Mouse (Mus musculus) neural tube, embryonic 14.5 days (tissue): ENCODE data around the gene Bcl2l11. TPM values are rescaled to one million over a fixed set of nuclear protein-coding genes. Genes with fewer than 3 reads are reported as not detected.

Experiments used
- ATAC-seq: fragments of 200-750 bp; cut with Nextera tagmentation; 2 replicates; pipeline ENCODE4 v1.8.0; 2017; ENCODE audit warnings: low read depth, mild to moderate bottlenecking, moderate TSS enrichment, moderate library complexity
- H3K27ac ChIP-seq: fragments of 300-500 bp; sonication (generic); 2 replicates; pipeline ENCODE4 v1.5.1; 2014; ENCODE audit warnings: low read depth, mild to moderate bottlenecking, control low read depth, low read length, moderate library complexity, mixed read lengths
- H3K27me3 ChIP-seq: fragments of 300-500 bp; sonication (generic); 2 replicates; pipeline ENCODE4 v1.6.1; 2014; ENCODE audit warnings: low read length; ENCODE audit not compliant: control insufficient read depth, insufficient read depth
- H3K36me3 ChIP-seq: fragments of 300-500 bp; sonication (generic); 2 replicates; pipeline ENCODE4 v1.6.1; 2014; ENCODE audit warnings: low read length, mixed read lengths; ENCODE audit not compliant: control insufficient read depth, insufficient read depth
- H3K4me1 ChIP-seq: fragments of 300-500 bp; sonication (generic); 2 replicates; pipeline ENCODE4 v1.6.1; 2014; ENCODE audit warnings: low read length; ENCODE audit not compliant: control insufficient read depth, insufficient read depth
- H3K4me2 ChIP-seq: fragments of 300-500 bp; sonication (generic); 2 replicates; pipeline ENCODE4 v1.6.1; 2014; ENCODE audit warnings: mild to moderate bottlenecking, low read depth, low read length, control low read depth
- H3K4me3 ChIP-seq: fragments of 300-500 bp; sonication (generic); 2 replicates; pipeline ENCODE4 v1.5.1; 2014; ENCODE audit warnings: low read depth, low read length, control low read depth, mixed read lengths
- H3K9ac ChIP-seq: fragments of 300-500 bp; sonication (generic); replicated peaks from 2 replicates; pipeline ENCODE4 v1.6.1; 2014; ENCODE audit warnings: low read depth, mild to moderate bottlenecking, control low read depth, low read length, mixed read lengths
- H3K9me3 ChIP-seq: fragments of 300-500 bp; sonication (generic); 2 replicates; pipeline ENCODE4 v1.6.1; 2016; ENCODE audit warnings: low read length; ENCODE audit not compliant: control insufficient read depth
- WGBS: fragments of 180-500 bp; shearing (Covaris S2); extraction: QIAGEN DNeasy Blood & Tissue Kit; methylation state at CpG from one replicate; pipeline ENCODE4 v1.1.7; 2014; 5-methylcytosine and 5-hydroxymethylcytosine counted together
- polyA plus RNA-seq: library from polyadenylated mRNA; unstranded; fragments of >200 nt; fragmentation: Nextera tagmentation; extraction: Ambion mirVana; gene quantifications from 2 replicates; pipeline ENCODE4 v1.2.1, GENCODE M21; 2014

Bcl2l11 gene
- polyA plus RNA-seq, 1 experiment from 2014 or later, result 11.5 TPM

- Histone ChIP-seq H3K9me3 (no peaks in the 10 kb centered on the region), H3K27me3 (no peaks in the 10 kb centered on the region), H3K4me2 (no peak overlapping the region), H3K36me3 (no peaks in the 10 kb centered on the region), H3K4me3 (no peak overlapping the region), H3K9ac (no peak overlapping the region), H3K4me1 (peaks cover 3% of the 10 kb centered on the region; the same call in 1 of the 2 replicates), H3K27ac (no peak overlapping the region)
- ATAC-seq, result no peak
- WGBS, result 96% methylated on average over 3 of the region's 3 CpGs
Measured at GRCm38 (mm10) chr2:128170614-128171013, 44.8 kb downstream of the Bcl2l11 start.

GRCm38 (mm10) chr2:128172266-128172665 is 46.4 kb downstream of the Bcl2l11 start:
- Histone ChIP-seq H3K4me3 (no peak overlapping the region), H3K9me3 (no peaks in the 10 kb centered on the region), H3K9ac (no peak overlapping the region), H3K27ac (no peak overlapping the region), H3K4me1 (peaks cover 4% of the 10 kb centered on the region; the same call in 1 of the 2 replicates), H3K36me3 (no peaks in the 10 kb centered on the region), H3K27me3 (no peaks in the 10 kb centered on the region), H3K4me2 (no peak overlapping the region)
- ATAC-seq, result no peak
- 98% methylated on average over 5 of the region's 5 CpGs for WGBS

- no peaks in the 10 kb centered on the region for H3K27me3 ChIP-seq
- no peaks in the 10 kb centered on the region for H3K9me3 ChIP-seq
- no peak overlapping the region for H3K27ac ChIP-seq
- no peak for ATAC-seq
- no peak overlapping the region for H3K9ac ChIP-seq
- no peak overlapping the region for H3K4me2 ChIP-seq
- no peaks in the 10 kb centered on the region for H3K36me3 ChIP-seq
- peaks cover 4% of the 10 kb centered on the region; the same call in 1 of the 2 replicates for H3K4me1 ChIP-seq
- WGBS, result 71% methylated on average over 5 of the region's 5 CpGs
- no peak overlapping the region for H3K4me3 ChIP-seq
Measured at GRCm38 (mm10) chr2:128174176-128174575, 48.3 kb downstream of the Bcl2l11 start.

GRCm38 (mm10) chr2:128174604-128175342 is 48.9 kb downstream of the Bcl2l11 start:
- Histone ChIP-seq H3K27me3 (no peaks in the 10 kb centered on the region), H3K9me3 (no peaks in the 10 kb centered on the region), H3K27ac (no peak overlapping the region), H3K9ac (no peak overlapping the region), H3K4me2 (no peak overlapping the region), H3K36me3 (no peaks in the 10 kb centered on the region), H3K4me3 (no peak overlapping the region), H3K4me1 (peaks cover 4% of the 10 kb centered on the region; the same call in 1 of the 2 replicates)
- ATAC-seq, result no peak
- WGBS, result 64% methylated on average over 9 of the region's 9 CpGs

GRCm38 (mm10) chr2:128175625-128176024 is 49.8 kb downstream of the Bcl2l11 start:
- Histone ChIP-seq H3K36me3 (no peaks in the 10 kb centered on the region), H3K9me3 (no peaks in the 10 kb centered on the region), H3K9ac (no peak overlapping the region), H3K4me3 (no peak overlapping the region), H3K4me1 (peaks cover 4% of the 10 kb centered on the region; the same call in 1 of the 2 replicates), H3K4me2 (no peak overlapping the region), H3K27ac (no peak overlapping the region), H3K27me3 (no peaks in the 10 kb centered on the region)
- 95% methylated on average over 6 of the region's 6 CpGs for WGBS
- ATAC-seq, result no peak

GRCm38 (mm10) chr2:128176391-128177044 is 50.7 kb downstream of the Bcl2l11 start:
- Histone ChIP-seq H3K4me3 (no peak overlapping the region), H3K4me1 (peaks cover 4% of the 10 kb centered on the region; the same call in 1 of the 2 replicates), H3K9me3 (no peaks in the 10 kb centered on the region), H3K27me3 (no peaks in the 10 kb centered on the region), H3K36me3 (no peaks in the 10 kb centered on the region), H3K4me2 (no peak overlapping the region), H3K27ac (no peak overlapping the region), H3K9ac (no peak overlapping the region)
- no peak for ATAC-seq
- WGBS, result 43% methylated on average over 12 of the region's 12 CpGs

- WGBS, result 63% methylated on average over 5 of the region's 5 CpGs
- Histone ChIP-seq H3K27me3 (no peaks in the 10 kb centered on the region), H3K4me2 (no peak overlapping the region), H3K9ac (no peak overlapping the region), H3K27ac (no peak overlapping the region), H3K4me3 (no peak overlapping the region), H3K4me1 (peaks cover 4% of the 10 kb centered on the region; the same call in 1 of the 2 replicates), H3K9me3 (no peaks in the 10 kb centered on the region), H3K36me3 (no peaks in the 10 kb centered on the region)
- no peak for ATAC-seq
Measured at GRCm38 (mm10) chr2:128177241-128177661, 51.4 kb downstream of the Bcl2l11 start.

GRCm38 (mm10) chr2:128179126-128179807 is 53.4 kb downstream of the Bcl2l11 start:
- 68% methylated on average over 18 of the region's 18 CpGs for WGBS
- no peak for ATAC-seq
- no peak overlapping the region for H3K4me2 ChIP-seq

More at GRCm38 (mm10) chr2:128179126-128179807, 53.4 kb downstream of the Bcl2l11 start:
- Histone ChIP-seq H3K27me3 (no peaks in the 10 kb centered on the region), H3K36me3 (no peaks in the 10 kb centered on the region), H3K4me3 (no peak overlapping the region), H3K9ac (no peak overlapping the region), H3K4me1 (peaks cover 4% of the 10 kb centered on the region; the same call in 1 of the 2 replicates), H3K27ac (no peak overlapping the region), H3K9me3 (no peaks in the 10 kb centered on the region)
